ENCODE assay signal across 8 mouse cellular contexts in the genomic region with DNA sequence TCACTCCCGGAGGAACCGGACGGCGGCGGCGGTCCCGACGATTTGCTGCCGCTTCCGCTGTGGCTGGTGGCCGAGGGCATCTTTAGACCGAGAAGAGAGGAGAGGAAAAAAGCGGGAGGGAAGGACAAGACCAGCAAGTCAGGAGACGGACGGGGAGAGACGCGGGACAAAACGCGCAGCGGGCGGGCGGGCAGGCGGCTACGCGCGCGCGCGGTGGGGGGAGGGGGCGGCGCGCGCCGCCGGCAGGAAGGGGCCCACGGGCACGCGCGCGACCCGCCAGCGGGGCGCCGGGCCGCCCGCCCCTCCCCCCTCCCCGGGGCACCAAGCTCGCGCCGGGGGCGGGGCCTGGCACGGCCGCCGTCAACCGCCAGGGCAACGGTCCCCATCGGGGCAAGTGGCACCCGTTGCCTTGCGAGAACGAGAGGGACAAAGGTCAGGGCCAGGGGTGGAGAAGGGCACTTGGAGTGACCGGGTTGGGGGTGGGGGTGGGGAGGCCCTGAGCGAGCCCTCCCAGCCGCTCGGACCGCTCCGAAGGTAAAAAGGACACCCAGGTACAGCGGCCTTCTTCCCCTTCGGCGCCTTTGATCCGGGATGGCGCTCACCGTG. TPM values are rescaled to one million over a fixed set of nuclear protein-coding genes. Genes with fewer than 3 reads are reported as not detected.
DNase-seq lines count a peak whose midpoint lies in the region; ATAC-seq and TF ChIP-seq lines count a peak whose summit lies in the region.

No protein-coding gene starts in this region.

- peak; percentile 77 for ATAC-seq in hindbrain, postnatal 0 days
- peak; percentile 57 for ATAC-seq in megakaryocyte, adult 5-6 weeks (ENCODE audit: poor library complexity, severe bottlenecking)

- H3K27me3 ChIP-seq in hindbrain, postnatal 0 days (ENCODE audit: insufficient read depth, low read length): no peaks in the 10 kb centered on the region

- H3K36me3 ChIP-seq in hindbrain, postnatal 0 days (ENCODE audit: insufficient read depth, low read length): 0 out of 2 replicates have a peak, but pooled peaks cover 3% of the 10 kb centered on the region

- no peak for TF ChIP-seq CTCF in hindbrain, postnatal 0 days (IDR thresholded peaks at IDR 0.05; ENCODE audit: low read depth)

- H3K4me1 ChIP-seq in hindbrain, postnatal 0 days (ENCODE audit: insufficient read depth, low read length): no peaks in the 10 kb centered on the region

- H3K9me3 ChIP-seq in hindbrain, postnatal 0 days (ENCODE audit: low read length): no peaks in the 10 kb centered on the region

- WGBS in hindbrain, postnatal 0 days: under 1% methylated on average over 38 of the region's 72 CpGs

- DNase-seq in T-cell, adult 2 months (ENCODE audit: low spot score): peak; percentile 76
- DNase-seq in cerebellum, postnatal 36 days: peak; percentile 75 to 81
- DNase-seq in gastrocnemius, adult 18-20 months (ENCODE audit: low spot score): peak; percentile 75
- peak; percentile 94 for DNase-seq in hindbrain, postnatal 0 days (ENCODE audit: low spot score)
- DNase-seq in left cerebral cortex, adult 9 months (ENCODE audit: low spot score in 2 of 2): peak; percentile 22 to 69
- peak; percentile 80 for DNase-seq in right cerebral cortex, adult 18-20 months
- DNase-seq in urinary bladder, postnatal 25 days (ENCODE audit: low spot score): peak; percentile 80

- H3K4me3 ChIP-seq in hindbrain, postnatal 0 days (ENCODE audit: low read length): peak overlapping the region; percentile 68

- peak overlapping the region; percentile 98 for H3K27ac ChIP-seq in hindbrain, postnatal 0 days

- peak overlapping the region; percentile 92 for H3K9ac ChIP-seq in hindbrain, postnatal 0 days (replicated peaks; ENCODE audit: low read length)

- H3K4me2 ChIP-seq in hindbrain, postnatal 0 days (ENCODE audit: low read depth, low read length): peak overlapping the region; percentile 70

RNA-seq across cellular contexts. Expression of a gene that starts 0.5 kb away (rescaled TPM):
- total RNA-seq in gastrocnemius, adult 18-20 months (2021): 10 to 100 TPM; 92.9 to 94.5 TPM
- 254 and 296 TPM in 2 replicates for total RNA-seq in hindbrain, postnatal 0 days (2014; rRNA removed)
- 208 and 210 TPM in 2 replicates for polyA plus RNA-seq in hindbrain, postnatal 0 days (2015; fragmentation: Nextera tagmentation; extraction: Ambion mirVana)
- total RNA-seq in megakaryocyte, adult 5-6 weeks (2015): 209 and 211 TPM in 2 replicates
- total RNA-seq in megakaryocyte, adult 5-6 weeks (2017): 242 and 276 TPM in 2 replicates

RNA-seq across cellular contexts. Expression of a gene that starts 35.9 kb away (rescaled TPM):
- 10 to 100 TPM; 14.3 to 17.3 TPM for total RNA-seq in gastrocnemius, adult 18-20 months (2021)
- 36.5 and 50.2 TPM in 2 replicates for total RNA-seq in hindbrain, postnatal 0 days (2014; rRNA removed)
- polyA plus RNA-seq in hindbrain, postnatal 0 days (2015; fragmentation: Nextera tagmentation; extraction: Ambion mirVana): 12.6 and 12.8 TPM in 2 replicates
- total RNA-seq in megakaryocyte, adult 5-6 weeks (2015): 6.2 and 13.9 TPM in 2 replicates
- 12.1 and 14.7 TPM in 2 replicates for total RNA-seq in megakaryocyte, adult 5-6 weeks (2017)

Comparison
In these comparisons a context has a peak if more than half of its experiments do, and no peak if none do; other contexts are left out.
1. Peak in every context shown above with its lines: DNase-seq, ATAC-seq, H3K4me3 ChIP-seq and H3K27ac ChIP-seq.